Mouse (Mus musculus): ENCODE measurements at regions not wholly inside any gene's neighbourhood (a gene's known extent, or its start where the extent isn't known, plus 50 kb on each side); places are given as distances from the start of the nearest gene placed in this dataset.

DNA sequence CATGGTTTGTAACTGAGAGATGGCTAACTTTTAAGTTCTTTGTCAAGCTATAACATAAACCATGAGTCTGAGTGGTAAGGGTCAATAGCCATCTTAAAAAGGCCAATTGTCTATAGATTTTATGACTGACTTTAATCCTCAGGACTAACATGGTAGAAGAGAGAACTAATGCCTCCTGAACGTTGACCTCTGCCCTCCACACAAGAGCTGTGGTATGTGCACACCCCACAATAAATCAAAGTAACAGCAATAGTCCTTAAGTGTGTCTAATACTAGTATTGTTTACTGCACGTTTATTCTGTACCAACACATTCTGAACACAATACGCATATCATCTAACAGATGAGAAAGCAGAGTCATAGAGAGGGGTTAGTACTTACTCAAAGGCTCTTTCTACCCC is 70.7 kb upstream of the Samd3 start:
- TF ChIP-seq TCF12 (IDR thresholded peaks at IDR 0.05; ENCODE audit: low read depth, low read length) (no peak), RAD21 (IDR thresholded peaks at IDR 0.05; ENCODE audit: low read depth, low read length) (no peak), CTCF (IDR thresholded peaks at IDR 0.05 in 2 of 3, conservative IDR thresholded peaks at IDR 0.05 in 1 of 3; ENCODE audit: control insufficient read depth in 1 of 3, insufficient read depth in 1 of 3, low read depth in 2 of 3, low read length in 3 of 3, poor library complexity in 1 of 3, severe bottlenecking in 1 of 3) (no peak), EP300 (IDR thresholded peaks at IDR 0.05; ENCODE audit: low read depth in 1 of 2, low read length in 2 of 2) (no peak), MYB (IDR thresholded peaks at IDR 0.05; ENCODE audit: low read depth, low read length) (no peak), POLR2AphosphoS2 (IDR thresholded peaks at IDR 0.05; ENCODE audit: low read length) (no peak)
